In genomic region chr12:69852288-69852687, GRCm38 (mm10) we compare ENCODE assay signal across 23 mouse cellular contexts. TPM values are rescaled to one million over a fixed set of nuclear protein-coding genes. Genes with fewer than 3 reads are reported as not detected.
DNase-seq lines count a peak whose midpoint lies in the region; ATAC-seq lines count a peak whose summit lies in the region.
"Had no signal": no experiment of that assay in that cellular context is flagged by ENCODE, and none has a peak within 500 bp of the region (broad histone marks: within the 10 kb centered on the region; RNA-seq: fewer than 3 reads in every experiment).

No protein-coding gene starts in this region.

- H3K36me3 ChIP-seq in kidney, embryonic 15.5 days: peaks cover 66% of the 10 kb centered on the region

- WGBS in kidney, embryonic 15.5 days: 82% methylated on average over 9 of the region's 9 CpGs

- peak; percentile 37 for DNase-seq in Muller cell, postnatal 12 days (ENCODE audit: inconsistent ontology term)
- peak; percentile 53 for DNase-seq in brain, adult 2 months (ENCODE audit: low read depth, low spot score)
- peak; percentile 45 for DNase-seq in gonadal fat pad, adult 2 months (ENCODE audit: low read depth)
- no peak for DNase-seq in kidney, postnatal 25 days
- DNase-seq in lung, postnatal 36 days: no peak
- DNase-seq: adrenal gland, adult 8-10 months; adrenal gland, postnatal 25 days; cerebellum, adult 11 months; cerebellum, adult 2 months; cerebellum, adult 9-11 months; cerebellum, postnatal 25 days; gastrocnemius, postnatal 36 days; heart, adult 11 months had no signal

- H3K27ac ChIP-seq in kidney, embryonic 15.5 days: no peak overlapping the region
- H3K27ac ChIP-seq: embryonic facial prominence, embryonic 12.5 days; embryonic facial prominence, embryonic 15.5 days; forebrain, embryonic 12.5 days; hindbrain, embryonic 12.5 days; hindbrain, embryonic 15.5 days had no signal

- H3K4me1 ChIP-seq in kidney, embryonic 15.5 days: no peaks in the 10 kb centered on the region
- H3K4me1 ChIP-seq: embryonic facial prominence, embryonic 12.5 days; embryonic facial prominence, embryonic 15.5 days; forebrain, embryonic 12.5 days; hindbrain, embryonic 12.5 days; hindbrain, embryonic 15.5 days had no signal

- ATAC-seq in kidney, embryonic 15.5 days (replicated peaks; ENCODE audit: low FRiP score): no peak
- ATAC-seq: activated CD4-positive, CD25-positive, alpha-beta regulatory T cell, adult 4 months; CD4-positive, CD25-positive, alpha-beta regulatory T cell, adult 4 months; forebrain, embryonic 16.5 days had no signal

- no peaks in the 10 kb centered on the region for H3K9me3 ChIP-seq in kidney, embryonic 15.5 days (replicated peaks)
- H3K9me3 ChIP-seq: embryonic facial prominence, embryonic 12.5 days; forebrain, embryonic 12.5 days; hindbrain, embryonic 12.5 days; hindbrain, embryonic 15.5 days had no signal

- no peak overlapping the region for H3K4me2 ChIP-seq in kidney, embryonic 15.5 days
- H3K4me2 ChIP-seq: embryonic facial prominence, embryonic 12.5 days; embryonic facial prominence, embryonic 15.5 days; forebrain, embryonic 12.5 days; heart, embryonic 11.5 days; hindbrain, embryonic 12.5 days; hindbrain, embryonic 15.5 days had no signal

- H3K4me3 ChIP-seq in kidney, embryonic 15.5 days (replicated peaks): no peak overlapping the region
- H3K4me3 ChIP-seq: embryonic facial prominence, embryonic 12.5 days; embryonic facial prominence, embryonic 15.5 days; forebrain, embryonic 12.5 days; hindbrain, embryonic 12.5 days; hindbrain, embryonic 15.5 days had no signal

- no peaks in the 10 kb centered on the region for H3K27me3 ChIP-seq in kidney, embryonic 15.5 days
- H3K27me3 ChIP-seq: embryonic facial prominence, embryonic 12.5 days; embryonic facial prominence, embryonic 15.5 days; forebrain, embryonic 12.5 days; hindbrain, embryonic 12.5 days; hindbrain, embryonic 15.5 days had no signal

- no peak overlapping the region for H3K9ac ChIP-seq in kidney, embryonic 15.5 days
- H3K9ac ChIP-seq: embryonic facial prominence, embryonic 12.5 days; embryonic facial prominence, embryonic 15.5 days; forebrain, embryonic 12.5 days; hindbrain, embryonic 12.5 days; hindbrain, embryonic 15.5 days had no signal

RNA-seq across cellular contexts. Expression of gene Atl1, which starts 40.1 kb away (rescaled TPM):
- polyA plus RNA-seq in gonadal fat pad, adult 2 months (2012; rRNA removed): 1.2 and 1.6 TPM in 2 replicates
- 5.4 and 7.7 TPM in 2 replicates for polyA plus RNA-seq in kidney, embryonic 15.5 days (2015; fragmentation: Nextera tagmentation; extraction: Ambion mirVana)

RNA-seq across cellular contexts. Expression of gene Map4k5, which starts 40.7 kb away (rescaled TPM):
- 6.3 and 9.4 TPM in 2 replicates for polyA plus RNA-seq in gonadal fat pad, adult 2 months (2012; rRNA removed)
- polyA plus RNA-seq in kidney, embryonic 15.5 days (2015; fragmentation: Nextera tagmentation; extraction: Ambion mirVana): 34.3 and 36.9 TPM in 2 replicates

Comparison
In these comparisons a context has a peak if more than half of its experiments do, and no peak if none do; other contexts are left out.
1. DNase-seq: peak in Muller cell, postnatal 12 days (single experiment), brain, adult 2 months (single experiment) and gonadal fat pad, adult 2 months (single experiment); none in kidney, postnatal 25 days (0 of 2) and lung, postnatal 36 days (single experiment).